Mouse (Mus musculus) megakaryocyte-erythroid progenitor cell, adult 5-6 weeks (primary cell): ENCODE results near the gene Hoxc12. TPM values are rescaled to one million over a fixed set of nuclear protein-coding genes. Genes with fewer than 3 reads are reported as not detected.

Source experiments
- ATAC-seq: replicated peaks from 2 replicates; pipeline ENCODE4 v1.8.0; 2016; ENCODE audit warnings: mild to moderate bottlenecking, inconsistent platforms; ENCODE audit not compliant: severe bottlenecking, poor library complexity, low FRiP score, low TSS enrichment
- total RNA-seq, 2 experiments: library from RNA; stranded (forward) in 1 of 2; stranded (reverse) in 1 of 2; fragments of 200-1000, 215-1000 nt in 1 of 2; fragments of >200 nt in 1 of 2; fragmentation: Nextera tagmentation in 1 of 2; gene quantifications; 2 replicates each; pipeline ENCODE4 v1.2.3; 2014 to 2017

Gene Hoxc12
- total RNA-seq, 2 experiments from 2014 or later, result not detected

DNA sequence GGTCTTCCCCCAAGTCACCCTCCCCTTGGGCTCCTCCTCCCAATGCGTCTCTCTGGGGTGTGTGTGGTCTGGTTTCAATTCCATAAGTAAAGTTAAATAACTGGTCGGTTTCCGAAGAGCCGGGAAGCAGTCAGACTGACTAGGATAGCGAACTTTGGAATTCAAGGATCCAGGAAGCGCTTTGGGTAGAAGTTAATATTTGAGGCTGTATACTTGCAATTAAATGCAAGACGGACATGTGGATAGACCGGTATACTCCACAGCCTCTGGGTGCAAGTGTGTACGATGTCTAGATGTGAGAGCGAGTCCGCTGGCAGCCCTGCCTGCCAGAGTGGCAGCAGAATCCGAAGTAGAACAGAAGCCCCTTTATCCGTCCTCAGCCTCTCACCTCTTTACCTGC is 25.9 kb downstream of the Hoxc12 start:
- no peak for ATAC-seq

DNA sequence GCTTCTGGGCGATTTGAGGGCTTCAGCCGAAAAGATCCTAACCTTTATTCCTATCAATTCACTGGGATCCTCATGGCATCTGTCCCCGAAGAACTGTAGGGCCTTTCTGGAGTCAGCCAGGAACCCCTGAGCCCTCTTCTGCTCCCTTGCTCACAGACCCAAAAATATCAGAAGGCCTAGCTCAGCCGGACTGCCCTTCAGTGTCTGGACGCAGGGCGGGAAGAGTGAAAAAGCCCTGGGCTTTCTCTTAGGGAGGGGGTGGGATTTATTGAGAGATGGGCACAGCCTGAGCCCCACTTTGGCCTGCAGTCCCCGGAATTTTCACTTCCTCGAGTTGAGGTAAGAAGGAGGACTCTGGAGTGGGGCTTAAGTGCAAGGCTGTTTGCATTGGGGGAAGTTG is 26.7 kb downstream of the Hoxc12 start:
- no peak for ATAC-seq

DNA sequence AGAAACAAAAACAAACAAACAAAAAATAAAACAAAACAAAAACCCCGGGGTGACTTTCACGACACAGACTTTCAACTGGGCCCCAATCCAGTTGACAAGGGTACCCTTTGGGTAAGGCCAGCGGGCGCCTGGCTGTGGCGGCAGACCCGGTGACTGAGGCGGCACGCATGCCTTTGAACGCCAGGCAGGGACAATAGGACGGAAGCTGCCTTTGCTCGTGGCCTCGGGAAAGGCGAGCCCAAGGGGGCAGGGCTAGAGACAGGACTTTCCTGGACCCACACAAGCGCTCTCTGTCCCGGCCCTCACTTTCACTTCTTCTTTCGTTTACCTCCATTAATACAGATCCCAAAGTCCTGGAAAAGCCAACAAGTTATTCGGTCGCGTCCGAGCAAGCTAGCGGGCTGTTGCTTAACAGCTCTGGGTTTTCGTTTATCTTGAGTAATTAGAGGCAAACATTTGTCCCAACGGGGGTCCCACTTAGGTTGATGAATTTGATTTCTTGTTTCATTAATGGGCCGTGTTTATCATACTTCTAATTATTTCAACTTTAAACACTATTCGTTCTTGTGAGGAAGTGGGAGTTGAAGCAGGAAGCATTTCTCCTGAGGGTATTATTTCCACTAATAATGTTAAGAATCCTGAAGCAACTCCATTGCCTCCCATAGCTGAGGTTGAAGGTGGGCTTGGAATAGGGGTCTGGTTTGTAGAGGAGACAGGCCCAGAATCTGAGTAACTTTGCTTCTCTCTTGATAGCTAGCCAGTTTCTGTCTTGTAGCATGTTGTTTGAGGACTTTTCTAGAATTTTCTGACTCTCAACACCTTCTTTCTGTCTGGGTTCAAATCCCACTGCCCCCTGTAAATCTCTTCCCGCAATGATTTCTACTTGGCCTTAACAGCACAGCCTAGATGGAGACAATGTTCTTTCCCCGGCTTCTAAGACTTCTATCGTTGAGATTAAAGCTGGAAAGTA is 27.4 kb downstream of the Hoxc12 start:
- no peak for ATAC-seq

DNA sequence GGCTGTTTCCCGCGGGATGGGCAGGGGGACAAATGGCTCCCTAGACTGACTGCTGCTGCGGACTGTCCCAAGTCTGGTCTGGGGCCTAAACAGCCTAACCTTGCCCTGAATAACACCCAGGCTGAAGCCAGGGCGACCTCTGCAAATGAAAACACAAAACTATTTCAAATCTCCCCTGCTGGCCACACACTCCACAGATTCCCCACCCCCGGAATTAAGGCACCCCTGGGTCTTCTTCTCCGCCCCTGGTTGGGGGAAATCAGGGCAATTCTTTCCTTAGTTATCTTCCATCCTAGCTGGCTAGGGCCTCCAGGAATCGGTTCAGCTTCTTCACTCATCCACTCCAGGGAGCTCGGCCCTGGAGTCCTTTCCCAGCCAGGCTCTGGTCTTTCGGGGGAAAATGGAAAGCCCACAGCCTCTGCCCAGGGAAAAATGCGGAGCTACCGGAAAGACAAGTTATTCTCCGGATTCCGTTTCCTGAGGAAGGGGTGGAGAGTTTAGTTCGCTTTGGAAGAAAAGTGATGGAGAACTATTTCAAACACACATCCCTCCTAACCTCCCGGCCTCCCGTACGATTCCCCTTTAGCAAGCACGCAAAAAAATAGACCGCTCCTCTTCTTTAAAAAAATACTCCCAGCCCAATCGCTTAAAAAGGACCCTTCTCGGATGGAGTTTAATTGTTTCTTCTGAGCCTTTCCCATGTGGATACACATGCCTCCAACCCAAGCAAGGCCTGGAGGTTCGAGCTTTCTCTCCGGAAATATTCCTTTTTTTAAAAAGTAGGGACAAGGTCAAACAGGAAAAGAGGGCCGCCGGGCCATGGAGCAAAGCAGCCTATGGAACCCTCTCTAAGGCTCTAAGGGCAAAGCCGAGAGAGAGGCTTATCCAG is 28.7 kb downstream of the Hoxc12 start:
- no peak for ATAC-seq

DNA sequence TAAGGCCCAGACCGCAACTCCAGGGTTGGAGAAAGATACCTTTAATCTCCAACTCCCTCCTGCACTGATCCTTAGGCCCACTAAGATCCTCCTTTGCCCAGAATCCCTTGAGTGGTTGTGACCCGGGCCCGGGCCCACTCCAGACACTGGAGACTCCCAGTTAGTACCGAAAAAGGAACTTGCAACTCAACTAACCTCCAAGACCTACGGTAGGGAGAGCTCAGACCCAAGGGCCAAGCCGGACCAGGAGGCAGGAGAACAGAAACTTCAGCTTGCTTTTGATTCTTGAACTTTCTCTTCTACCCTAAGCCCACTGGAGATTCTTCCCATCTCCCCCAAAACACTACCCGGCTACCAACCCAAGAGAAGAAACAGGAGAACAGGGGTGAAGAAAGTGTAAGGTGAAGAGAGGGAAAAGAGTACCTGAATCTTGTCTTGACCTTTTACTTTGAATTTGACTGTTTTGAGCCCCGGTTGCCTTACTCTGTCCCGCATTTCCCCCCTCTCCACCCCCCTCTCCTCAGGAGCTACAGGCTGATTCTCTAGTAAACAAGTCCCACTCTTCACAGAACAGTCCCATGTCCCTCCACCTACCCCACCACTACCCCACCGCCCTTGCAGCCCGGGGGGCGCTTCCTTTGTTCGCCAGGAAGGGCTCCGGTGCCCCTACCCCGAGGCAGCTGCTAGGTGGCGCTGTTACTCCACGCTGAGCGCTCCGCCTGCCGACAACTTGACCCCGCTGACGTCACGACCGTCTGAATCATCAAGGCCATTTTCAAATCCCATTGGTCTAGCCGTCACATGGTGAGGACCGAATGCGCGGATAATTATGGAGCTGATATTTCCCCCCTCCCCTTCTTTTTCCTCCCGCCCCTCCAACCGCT is 29.6 kb downstream of the Hoxc12 start:
- ATAC-seq, result 0 out of 2 replicates have a peak, but pooled peaks have one; percentile 48

DNA sequence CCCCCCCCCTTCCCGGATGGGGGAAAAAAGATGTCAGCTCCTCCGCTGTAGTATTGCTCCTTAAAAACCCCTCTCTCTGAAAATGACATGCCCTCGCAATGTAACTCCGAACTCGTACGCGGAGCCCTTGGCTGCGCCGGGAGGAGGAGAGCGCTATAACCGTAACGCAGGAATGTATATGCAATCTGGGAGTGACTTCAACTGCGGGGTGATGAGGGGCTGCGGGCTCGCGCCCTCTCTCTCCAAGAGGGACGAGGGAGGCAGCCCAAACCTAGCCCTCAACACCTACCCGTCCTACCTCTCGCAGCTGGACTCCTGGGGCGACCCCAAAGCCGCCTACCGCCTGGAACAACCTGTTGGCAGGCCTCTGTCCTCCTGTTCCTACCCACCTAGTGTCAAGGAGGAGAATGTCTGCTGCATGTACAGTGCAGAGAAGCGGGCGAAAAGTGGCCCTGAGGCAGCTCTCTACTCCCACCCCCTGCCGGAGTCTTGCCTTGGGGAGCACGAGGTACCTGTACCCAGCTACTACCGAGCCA is 30.3 kb downstream of the Hoxc12 start, which contains the start of gene Hoxc10:
Gene Hoxc10 (plus strand): TSS at position 21 of the 536 bp plus-strand sequence.
- peak; percentile 25; the same call in 1 of the 2 replicates for ATAC-seq

DNA sequence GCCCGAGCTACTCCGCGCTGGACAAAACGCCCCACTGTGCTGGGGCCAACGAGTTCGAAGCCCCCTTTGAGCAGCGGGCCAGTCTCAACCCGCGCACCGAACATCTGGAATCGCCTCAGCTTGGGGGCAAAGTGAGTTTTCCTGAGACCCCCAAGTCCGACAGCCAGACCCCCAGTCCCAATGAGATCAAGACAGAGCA is 30.7 kb downstream of the Hoxc12 start, which contains the start of gene Hoxc5:
Gene Hoxc5 (plus strand): TSS at position 132 of the 199 bp plus-strand sequence.
- 0 out of 2 replicates have a peak, but pooled peaks have one; percentile 5 for ATAC-seq

DNA sequence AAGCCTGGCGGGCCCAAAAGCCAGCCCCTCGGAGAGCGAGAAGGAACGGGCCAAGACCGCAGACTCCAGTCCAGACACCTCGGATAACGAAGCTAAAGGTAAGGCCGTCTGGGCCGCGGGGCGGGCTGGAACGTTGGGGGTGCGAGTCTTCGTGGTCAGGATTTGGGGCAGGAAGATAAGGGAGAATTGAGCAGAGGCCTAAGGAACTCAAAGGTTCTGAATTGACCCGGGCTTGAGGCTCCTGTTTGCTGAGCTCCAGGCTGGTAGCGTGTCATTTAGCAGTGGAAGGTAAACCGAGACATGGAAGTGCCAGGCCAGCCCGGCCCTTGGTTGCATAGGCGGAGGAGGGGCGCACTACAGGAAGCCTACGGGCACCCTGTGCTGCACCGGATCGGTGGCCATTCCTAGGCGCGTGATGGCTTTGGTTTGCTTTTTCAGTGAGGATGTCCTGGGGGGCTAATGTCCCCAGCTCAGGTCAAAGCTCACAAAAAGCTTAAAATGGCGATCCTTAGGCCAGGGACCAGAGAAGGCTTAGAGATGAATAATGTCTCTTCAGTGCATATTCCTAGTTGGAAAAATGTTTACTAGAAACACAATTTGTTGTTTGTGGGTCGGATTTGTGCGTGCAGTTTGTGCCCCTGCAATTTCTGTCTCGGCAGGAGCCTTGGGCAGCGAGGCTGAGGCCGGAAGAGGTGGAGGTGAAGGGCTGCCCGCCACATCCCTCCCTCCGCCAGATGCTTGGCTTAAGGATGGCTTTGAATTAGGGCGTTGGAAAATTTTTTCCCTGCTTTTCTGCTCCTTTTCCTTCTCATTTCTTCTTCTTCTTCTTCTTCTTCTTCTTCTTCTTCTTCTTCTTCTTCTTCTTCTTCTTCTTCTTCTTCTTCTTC is 31.2 kb downstream of the Hoxc12 start:
- ATAC-seq, result no peak

DNA sequence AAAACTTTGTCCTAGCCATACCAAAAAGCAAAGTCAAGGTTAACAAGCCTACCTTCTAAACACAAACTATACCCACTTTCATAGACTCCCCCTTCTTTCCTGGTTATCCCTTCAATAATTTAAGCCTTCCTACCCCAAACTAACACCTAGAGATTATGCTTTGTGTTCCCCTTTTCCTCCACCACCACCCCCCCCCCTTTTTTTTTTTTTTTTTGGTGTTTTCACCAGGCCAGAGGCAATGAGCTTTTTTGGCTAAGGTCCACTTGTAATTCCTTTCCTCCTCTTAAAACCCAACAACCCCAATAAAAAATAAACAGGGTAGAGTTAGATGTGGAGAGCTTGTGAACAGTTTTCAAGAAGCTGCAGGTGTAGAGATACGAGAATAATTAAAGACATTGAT is 32.7 kb downstream of the Hoxc12 start:
- no peak for ATAC-seq

DNA sequence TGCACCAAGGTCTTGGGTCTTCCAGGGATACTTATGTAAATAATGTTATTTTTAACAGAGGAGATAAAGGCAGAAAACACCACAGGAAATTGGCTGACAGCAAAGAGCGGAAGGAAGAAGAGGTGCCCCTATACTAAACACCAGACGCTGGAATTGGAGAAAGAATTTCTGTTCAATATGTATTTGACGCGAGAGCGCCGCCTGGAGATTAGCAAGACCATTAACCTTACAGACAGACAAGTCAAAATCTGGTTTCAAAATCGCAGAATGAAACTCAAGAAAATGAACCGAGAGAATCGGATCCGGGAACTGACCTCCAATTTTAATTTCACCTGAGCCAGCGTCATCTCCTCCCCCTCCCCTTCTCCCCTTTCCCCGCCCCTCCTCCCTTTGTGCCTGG is 34.2 kb downstream of the Hoxc12 start:
- ATAC-seq, result no peak

DNA sequence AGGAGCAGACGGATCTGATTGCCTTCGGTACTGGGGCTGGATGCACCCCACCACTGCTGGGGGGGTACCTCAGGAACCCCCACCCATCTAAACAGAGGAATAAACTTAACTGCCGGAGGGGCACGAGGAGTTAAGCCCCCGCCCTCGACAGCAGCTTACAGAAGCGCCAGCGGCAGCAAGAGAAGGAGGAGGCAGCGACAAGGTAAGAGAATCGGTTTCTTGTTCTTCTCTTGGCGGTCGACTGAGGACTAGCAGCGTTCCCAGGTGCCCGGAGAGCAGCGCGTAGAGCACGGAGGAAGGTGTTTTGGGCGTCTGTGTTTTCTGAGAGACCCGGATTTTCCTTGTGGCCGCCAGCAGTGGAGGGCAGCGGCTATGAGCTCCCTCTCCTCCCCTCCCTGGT is 35.7 kb downstream of the Hoxc12 start:
- ATAC-seq, result no peak

DNA sequence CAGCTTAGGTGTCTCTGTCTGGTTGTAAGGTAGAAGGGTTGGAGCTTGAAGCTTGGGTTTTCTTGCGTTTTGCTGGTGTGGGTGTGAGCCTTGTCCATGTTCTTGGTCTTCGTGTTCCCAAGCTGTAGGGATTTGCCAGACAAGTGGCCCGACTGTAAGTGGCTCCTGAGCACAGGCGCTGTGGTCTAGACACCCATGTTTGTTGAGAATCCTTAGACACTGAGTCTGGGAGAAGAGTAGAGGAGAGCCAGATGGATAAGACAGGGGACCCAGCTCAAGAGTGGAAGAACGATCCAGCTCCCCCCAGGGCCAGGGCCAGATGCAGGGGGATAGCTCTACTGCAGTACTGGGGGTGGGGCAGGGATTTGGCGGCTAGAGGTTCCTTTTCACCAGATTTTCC is 36.2 kb downstream of the Hoxc12 start:
- no peak for ATAC-seq

DNA sequence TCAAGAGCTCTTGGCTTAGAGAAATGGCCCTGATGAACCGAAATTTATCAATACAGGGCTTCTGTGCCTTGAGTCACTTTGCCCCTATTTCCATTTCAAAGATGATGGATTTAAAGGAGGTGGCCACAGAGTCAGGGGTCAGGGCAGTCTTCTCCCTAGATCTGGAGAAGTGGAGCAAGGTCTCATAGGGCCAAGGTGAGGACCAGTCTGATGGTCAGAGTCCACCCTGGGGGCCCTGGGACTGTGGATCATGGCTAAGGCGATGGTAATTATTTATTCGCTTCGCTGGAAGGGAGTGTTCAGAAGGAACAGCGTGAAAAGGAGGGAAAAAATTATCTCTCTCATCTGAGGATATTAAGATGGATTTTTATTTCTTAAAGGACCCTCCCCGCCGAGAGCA is 38.5 kb downstream of the Hoxc12 start:
- ATAC-seq, result no peak

DNA sequence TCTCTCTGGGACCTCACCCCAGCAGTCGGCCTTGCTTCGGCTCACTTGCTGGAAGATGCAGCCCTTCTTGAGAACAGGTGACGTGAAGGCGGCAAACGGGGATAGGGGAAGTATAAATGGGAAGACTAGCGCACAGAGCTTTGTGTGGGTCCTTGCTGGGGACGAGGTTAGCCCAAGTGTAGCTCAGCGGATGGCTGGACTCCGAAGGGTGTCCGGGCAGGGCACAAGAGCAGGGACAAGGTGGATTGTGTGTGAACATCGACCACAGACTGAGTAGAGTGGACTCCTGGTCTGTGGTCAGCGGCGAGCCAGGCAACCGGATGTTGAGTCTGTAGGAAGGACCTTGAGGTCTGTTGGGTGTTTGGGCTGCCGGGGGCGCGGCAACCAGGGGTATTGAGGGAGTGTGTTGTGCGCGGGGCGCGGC is 39.1 kb downstream of the Hoxc12 start:
- no peak for ATAC-seq

DNA sequence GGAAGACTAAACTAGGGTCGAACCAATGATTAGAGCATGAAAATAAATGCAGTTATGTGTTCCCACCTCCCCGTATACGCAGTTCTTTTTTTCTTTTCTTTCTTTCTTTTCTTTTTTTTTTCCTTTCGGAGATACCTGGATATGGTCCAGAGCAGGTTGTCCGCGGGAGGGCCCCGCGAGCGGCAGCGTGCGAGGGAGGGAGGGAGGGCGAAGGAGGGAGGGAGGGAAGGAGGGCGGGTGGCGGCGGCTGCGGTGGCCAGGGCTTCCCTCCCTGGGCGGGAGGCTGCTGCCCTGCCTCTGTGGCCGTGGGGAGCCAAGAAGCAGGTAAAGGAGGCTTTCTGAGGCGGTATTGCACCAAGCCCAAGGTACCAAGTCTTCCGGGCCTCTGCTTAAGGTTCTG is 39.6 kb downstream of the Hoxc12 start, which contains the start of gene Hoxc9:
Gene Hoxc9 (plus strand): TSS at position 269 of the 400 bp plus-strand sequence.
- ATAC-seq, result no peak

DNA sequence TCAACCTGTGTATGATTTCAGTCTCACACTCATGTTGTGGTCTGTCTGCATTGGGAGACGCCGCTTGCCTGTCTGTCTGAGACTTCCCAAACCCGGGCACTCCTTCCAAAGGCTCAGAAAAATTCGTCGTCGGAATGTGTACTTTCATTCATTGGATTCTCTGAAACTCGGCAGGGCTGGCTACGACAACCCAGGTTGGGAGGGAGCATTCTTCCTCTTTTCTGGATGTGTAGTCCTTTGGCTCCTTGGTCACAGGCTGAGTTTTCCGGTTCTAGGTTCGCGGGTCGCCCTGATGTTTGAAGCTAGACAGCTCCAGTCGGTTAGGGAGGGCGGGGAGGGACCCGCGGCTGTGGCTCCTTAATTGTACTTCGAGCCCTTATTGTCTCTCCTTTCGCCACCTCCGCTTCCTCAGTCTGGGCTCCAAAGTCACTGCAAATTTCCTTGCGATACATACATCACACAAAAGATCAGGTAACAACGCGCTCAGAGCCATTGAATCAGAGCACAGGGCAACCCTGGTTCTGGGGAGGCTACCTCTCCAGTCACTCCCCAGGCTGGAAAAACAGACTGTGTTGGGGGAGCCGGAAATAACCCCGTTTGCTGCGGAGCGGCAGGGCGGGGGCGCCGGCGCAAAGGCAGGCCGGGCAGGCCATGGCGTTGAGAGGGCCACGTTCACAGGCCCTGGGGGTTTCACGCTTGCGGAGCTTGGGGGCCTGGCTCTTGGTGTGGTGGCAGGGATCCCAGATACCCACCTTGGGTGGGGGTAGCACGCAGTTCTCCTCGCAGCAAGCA is 40.3 kb downstream of the Hoxc12 start:
- ATAC-seq, result no peak

DNA sequence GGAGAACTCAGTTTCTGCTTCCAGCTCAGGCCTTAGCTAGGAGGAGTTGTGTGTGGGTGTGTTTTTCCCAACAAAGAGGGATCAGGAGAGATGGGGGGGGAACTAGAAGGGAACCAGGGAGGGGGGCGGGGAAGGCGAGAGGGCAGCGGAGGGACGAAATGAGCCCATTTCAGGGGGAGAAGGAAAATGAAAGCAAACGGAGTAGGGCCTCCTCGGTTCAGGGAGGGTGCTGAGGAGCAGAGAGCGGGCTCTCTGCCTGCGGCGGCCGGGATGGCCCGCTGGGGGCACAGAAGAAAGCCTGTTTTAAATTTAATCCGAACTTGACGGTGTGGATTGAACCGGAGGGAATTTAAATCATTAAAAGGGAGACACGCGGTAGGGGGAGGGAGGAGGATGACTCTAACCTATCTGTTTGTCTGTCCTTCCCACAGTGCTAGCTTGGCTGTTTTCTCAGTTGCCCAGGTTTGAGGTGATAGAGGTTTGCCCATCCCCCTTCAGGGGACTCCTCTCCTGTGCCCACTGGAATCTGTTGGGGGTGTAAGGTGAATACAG is 40.9 kb downstream of the Hoxc12 start:
- no peak for ATAC-seq
